Mouse (Mus musculus): ENCODE results near the gene Gm13212. TPM values are rescaled to one million over a fixed set of nuclear protein-coding genes. Genes with fewer than 3 reads are reported as not detected.

Gm13212 gene
- polyA plus RNA-seq, 1 experiment from 2014 or later: 0.56 TPM

Other genes starting within 250 kb of the Gm13212 start
- gene Zfp990, start 74.4 kb upstream of the Gm13212 start, polyA plus RNA-seq (2014; fragmentation: Nextera tagmentation; extraction: Ambion mirVana): 0.08 and 0.10 TPM in 2 replicates
- not detected in 2 replicates for gene Zfp980, start 85.5 kb downstream of the Gm13212 start, polyA plus RNA-seq (2014; fragmentation: Nextera tagmentation; extraction: Ambion mirVana)